Mouse (Mus musculus) heart, embryonic 16.5 days (tissue): Measurements from ENCODE around the gene Clcn1. TPM values are rescaled to one million over a fixed set of nuclear protein-coding genes. Genes with fewer than 3 reads are reported as not detected.
A peak's percentile ranks its signal among the peaks of the same experiment; 100 is the strongest.

ENCODE experiments used
- ATAC-seq: fragments of 200-750 bp; cut with Nextera tagmentation; replicated peaks from 2 replicates; pipeline ENCODE4 v1.8.0; 2017; ENCODE audit warnings: moderate number of reproducible peaks; ENCODE audit not compliant: insufficient read depth, low FRiP score; ENCODE audit errors: extremely low read depth
- H3K27ac ChIP-seq: fragments of 300-500 bp; sonication (generic); 2 replicates; pipeline ENCODE4 v1.5.1; 2014; ENCODE audit warnings: mild to moderate bottlenecking, low read length, control low read depth, moderate library complexity
- H3K27me3 ChIP-seq: fragments of 300-500 bp; sonication (generic); 2 replicates; pipeline ENCODE4 v1.6.1; 2014; ENCODE audit warnings: low read length, mixed read lengths; ENCODE audit not compliant: control insufficient read depth, insufficient read depth
- H3K36me3 ChIP-seq: fragments of 300-500 bp; sonication (generic); 2 replicates; pipeline ENCODE4 v1.6.1; 2014; ENCODE audit not compliant: control insufficient read depth, insufficient read depth
- H3K4me1 ChIP-seq: fragments of 300-500 bp; sonication (generic); 2 replicates; pipeline ENCODE4 v1.6.1; 2014; ENCODE audit warnings: low read length, mixed read lengths; ENCODE audit not compliant: control insufficient read depth, insufficient read depth
- H3K4me2 ChIP-seq: fragments of 300-500 bp; sonication (generic); 2 replicates; pipeline ENCODE4 v1.6.1; 2014; ENCODE audit warnings: low read depth, mild to moderate bottlenecking, control low read depth, low read length
- H3K4me3 ChIP-seq: fragments of 300-500 bp; sonication (generic); 2 replicates; pipeline ENCODE4 v1.5.1; 2014; ENCODE audit warnings: mild to moderate bottlenecking, control low read depth, low read length
- H3K9ac ChIP-seq: fragments of 300-500 bp; sonication (generic); 2 replicates; pipeline ENCODE4 v1.6.1; 2014; ENCODE audit warnings: low read length, control low read depth
- H3K9me3 ChIP-seq: fragments of 300-500 bp; sonication (generic); replicated peaks from 2 replicates; pipeline ENCODE4 v1.6.1; 2016; ENCODE audit warnings: low read length; ENCODE audit not compliant: control insufficient read depth
- WGBS: fragments of 180-500 bp; shearing (Covaris S2); extraction: QIAGEN DNeasy Blood & Tissue Kit; methylation state at CpG from one replicate; pipeline ENCODE4 v1.1.7; 2014; 5-methylcytosine and 5-hydroxymethylcytosine counted together
- polyA plus RNA-seq: library from polyadenylated mRNA; unstranded; fragments of >200 nt; fragmentation: Nextera tagmentation; extraction: Ambion mirVana; gene quantifications from 2 replicates; pipeline ENCODE4 v1.2.1, GENCODE M21; 2015

Gene Clcn1
- 0.34 and 0.45 TPM in 2 replicates for polyA plus RNA-seq

DNA sequence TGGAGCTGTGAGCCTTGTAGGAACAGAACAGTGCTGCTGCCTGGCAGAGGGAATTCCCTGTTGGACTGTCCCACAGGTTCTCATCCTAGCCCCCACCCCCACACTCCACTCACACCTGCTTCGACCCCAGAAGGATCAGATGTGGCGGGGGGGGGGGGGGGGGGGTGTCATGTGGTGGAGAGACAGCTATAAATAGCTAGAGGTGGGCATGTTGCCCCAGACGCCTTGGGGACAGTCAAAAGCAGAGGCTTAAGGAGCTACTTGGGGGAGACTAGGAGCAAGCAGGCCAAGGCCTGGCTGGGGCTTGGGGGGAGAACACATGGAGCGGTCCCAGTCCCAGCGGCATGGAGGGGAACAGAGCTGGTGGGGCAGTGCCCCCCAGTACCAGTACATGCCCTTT is at the start of gene Clcn1:
TSS of gene Clcn1 (plus strand) at position 238 of the 400 bp plus-strand sequence.
- 0 out of 2 replicates have a peak within 1 kb of the TSS, but pooled peaks have one; percentile 21 for H3K27ac ChIP-seq
- peak within 1 kb of the TSS; percentile 11; the same call in 1 of the 2 replicates for H3K9ac ChIP-seq
- H3K4me1 ChIP-seq: peaks cover 11% of the 10 kb centered on the region
- no peak for ATAC-seq
- 53% methylated on average over 4 of the region's 5 CpGs for WGBS
- H3K4me2 ChIP-seq: no peak within 1 kb of the TSS
- no peaks in the 10 kb centered on the region for H3K9me3 ChIP-seq
- no peak within 1 kb of the TSS for H3K4me3 ChIP-seq
- no peaks in the 10 kb centered on the region for H3K27me3 ChIP-seq
- peaks cover 13% of the 10 kb centered on the region for H3K36me3 ChIP-seq

DNA sequence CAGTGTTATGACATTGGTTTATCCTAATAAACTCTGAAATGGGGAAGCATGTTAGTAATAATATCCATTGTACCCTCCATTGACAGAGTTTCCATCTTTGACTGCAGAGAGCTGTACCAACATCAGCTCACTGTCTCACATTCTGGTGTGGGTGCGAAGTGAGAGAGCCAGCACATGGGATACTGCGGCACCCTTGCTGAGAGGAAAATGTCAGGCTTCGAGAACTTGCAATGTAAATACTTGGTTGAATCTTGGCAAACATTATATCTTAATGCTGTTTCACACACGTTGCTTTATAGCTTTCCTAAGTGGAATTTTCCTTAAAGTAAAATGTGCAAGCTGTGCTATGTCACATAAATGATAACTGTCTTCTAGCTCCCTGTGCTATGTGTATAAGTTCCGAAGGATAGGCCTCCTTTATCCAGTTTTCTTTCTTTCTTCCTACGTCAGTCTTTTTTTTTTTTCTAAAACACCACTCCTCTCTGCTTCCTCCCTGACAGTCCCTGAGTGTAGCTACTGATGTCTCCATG is 49.1 kb upstream of the Clcn1 start:
- no peak for ATAC-seq
- Histone ChIP-seq H3K4me2 (no peak overlapping the region), H3K27ac (no peak overlapping the region), H3K4me3 (no peak overlapping the region), H3K27me3 (no peaks in the 10 kb centered on the region), H3K9me3 (no peaks in the 10 kb centered on the region), H3K4me1 (no peaks in the 10 kb centered on the region), H3K36me3 (no peaks in the 10 kb centered on the region), H3K9ac (no peak overlapping the region)
- 58% methylated on average over 6 of the region's 6 CpGs for WGBS

DNA sequence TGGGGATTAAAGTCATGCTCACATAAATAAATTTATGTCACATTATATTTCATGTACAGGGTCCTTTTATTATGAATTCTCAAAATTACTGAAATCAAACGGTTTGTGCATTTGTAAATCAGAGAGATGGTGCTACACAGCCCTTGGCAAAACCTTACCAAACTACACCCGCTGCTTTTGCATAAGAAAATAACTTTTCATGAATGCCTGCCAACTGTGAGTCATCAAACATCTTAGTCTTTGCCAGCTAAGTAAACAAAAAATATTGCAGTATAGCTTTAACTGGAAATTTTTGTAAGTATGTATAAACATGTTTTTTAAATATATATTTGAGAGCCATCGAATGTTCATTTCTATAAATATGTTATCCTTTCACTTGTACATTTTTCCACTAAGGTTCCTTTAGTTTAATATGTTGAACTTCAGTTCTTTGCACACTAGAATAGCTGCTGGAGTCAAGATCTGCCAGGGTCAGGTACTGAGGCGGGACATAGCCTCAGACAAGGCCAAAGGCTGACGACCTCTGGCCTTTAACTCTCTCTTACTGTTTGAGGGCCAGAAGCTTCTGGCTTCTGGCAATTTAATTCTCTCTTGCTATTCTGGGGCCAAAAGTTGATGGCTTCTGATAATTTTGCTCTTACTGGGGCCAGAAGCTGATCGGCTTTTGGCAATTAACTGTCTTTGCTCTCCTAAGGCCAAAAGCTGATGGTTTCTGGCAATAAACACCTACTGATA is 45.0 kb upstream of the Clcn1 start:
- H3K27me3 ChIP-seq: no peaks in the 10 kb centered on the region
- no peak overlapping the region for H3K4me3 ChIP-seq
- 67% methylated on average over 6 of the region's 6 CpGs for WGBS
- 0 out of 2 replicates have a peak, but pooled peaks cover 7% of the 10 kb centered on the region for H3K4me1 ChIP-seq
- no peak overlapping the region for H3K27ac ChIP-seq
- no peaks in the 10 kb centered on the region for H3K36me3 ChIP-seq
- H3K4me2 ChIP-seq: no peak overlapping the region
- H3K9me3 ChIP-seq: no peaks in the 10 kb centered on the region
- ATAC-seq: no peak
- no peak overlapping the region for H3K9ac ChIP-seq

DNA sequence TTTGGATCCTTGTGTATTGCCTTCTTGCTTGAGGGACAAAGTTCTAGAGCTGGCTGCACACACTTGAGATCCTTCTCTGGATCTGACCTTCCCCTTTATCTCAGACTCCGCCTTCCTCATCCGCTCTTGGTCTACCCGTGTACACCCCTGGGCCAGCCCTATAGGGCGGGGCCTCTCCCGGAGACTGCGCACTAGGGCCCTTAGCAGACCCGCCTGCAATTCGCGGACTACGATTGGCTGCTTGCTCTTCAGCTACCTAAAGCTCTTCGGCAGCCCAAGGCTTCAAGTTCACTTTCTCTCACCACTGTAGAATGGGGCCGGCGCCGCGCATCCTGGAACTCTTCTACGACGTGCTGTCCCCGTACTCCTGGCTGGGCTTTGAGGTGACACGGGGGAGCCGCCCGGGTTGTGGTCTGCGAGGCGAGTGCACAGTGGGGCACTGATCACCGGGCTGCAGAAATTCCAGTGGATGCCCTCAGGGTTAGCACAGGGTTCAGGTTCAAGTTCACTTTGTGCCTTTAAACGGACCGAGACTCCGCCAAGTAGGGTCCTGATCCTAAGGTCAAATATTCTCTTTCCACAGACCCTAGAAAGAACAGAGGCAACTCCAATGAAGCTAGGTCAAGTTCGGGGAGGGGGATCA is 40.7 kb upstream of the Clcn1 start, which contains the start of gene Gstk1:
TSS of gene Gstk1 (plus strand) at position 225 of the 643 bp plus-strand sequence.
- H3K9ac ChIP-seq: peak within 1 kb of the TSS; percentile 80
- WGBS: 2% methylated on average over 28 of the region's 28 CpGs
- ATAC-seq: peak; percentile 99
- no peaks in the 10 kb centered on the region for H3K27me3 ChIP-seq
- H3K27ac ChIP-seq: no peak within 1 kb of the TSS
- H3K4me3 ChIP-seq: peak within 1 kb of the TSS; percentile 64
- no peaks in the 10 kb centered on the region for H3K36me3 ChIP-seq
- 0 out of 2 replicates have a peak, but pooled peaks cover 7% of the 10 kb centered on the region for H3K4me1 ChIP-seq
- H3K9me3 ChIP-seq: no peaks in the 10 kb centered on the region
- H3K4me2 ChIP-seq: peak within 1 kb of the TSS; percentile 94

DNA sequence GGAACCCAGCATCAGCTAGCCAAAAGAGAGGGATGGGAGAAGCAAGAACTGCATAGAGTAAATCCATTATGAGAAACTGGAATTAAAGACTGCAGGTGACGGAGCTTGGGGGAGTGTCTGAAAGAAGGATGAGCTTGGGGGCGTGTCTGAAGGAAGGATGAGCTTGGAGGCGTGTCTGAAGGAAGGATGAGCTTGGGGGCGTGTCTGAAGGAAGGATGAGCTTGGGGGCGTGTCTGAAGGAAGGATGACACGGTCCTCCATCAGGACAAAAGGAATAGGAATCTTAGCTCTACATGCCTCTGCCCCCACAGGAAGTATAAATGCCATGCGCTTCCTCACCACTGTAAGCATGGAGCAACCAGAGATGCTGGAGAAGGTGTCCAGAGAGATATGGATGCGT is 39.3 kb upstream of the Clcn1 start:
- 16% methylated on average over 8 of the region's 8 CpGs for WGBS
- Histone ChIP-seq H3K36me3 (no peaks in the 10 kb centered on the region), H3K4me1 (0 out of 2 replicates have a peak, but pooled peaks cover 7% of the 10 kb centered on the region), H3K9ac (no peak overlapping the region), H3K4me2 (no peak overlapping the region), H3K27me3 (no peaks in the 10 kb centered on the region), H3K9me3 (no peaks in the 10 kb centered on the region), H3K27ac (no peak overlapping the region), H3K4me3 (no peak overlapping the region)
- no peak for ATAC-seq

DNA sequence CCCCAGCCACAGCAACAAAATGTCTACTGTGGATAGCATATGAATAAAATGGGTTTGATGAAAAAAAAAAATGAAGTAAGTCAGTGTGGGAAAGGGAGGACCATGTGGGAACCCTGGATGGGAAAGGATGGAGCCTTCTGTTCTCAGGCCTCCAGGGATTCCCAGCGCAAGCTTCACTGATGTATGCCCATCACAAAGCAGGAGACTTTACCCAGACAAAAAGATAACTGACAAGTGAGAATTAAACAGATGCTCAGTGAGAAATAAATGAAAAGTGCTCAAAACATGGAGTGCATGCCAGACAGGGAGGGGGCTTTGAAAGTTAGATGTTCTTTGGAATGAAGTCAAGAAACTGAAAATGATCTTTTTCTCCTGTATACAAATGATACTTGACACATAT is 38.5 kb upstream of the Clcn1 start:
- Histone ChIP-seq H3K4me1 (0 out of 2 replicates have a peak, but pooled peaks cover 7% of the 10 kb centered on the region), H3K4me3 (no peak overlapping the region), H3K27ac (no peak overlapping the region), H3K4me2 (no peak overlapping the region), H3K36me3 (no peaks in the 10 kb centered on the region), H3K9me3 (no peaks in the 10 kb centered on the region), H3K27me3 (no peaks in the 10 kb centered on the region), H3K9ac (no peak overlapping the region)
- no peak for ATAC-seq
- WGBS: 81% methylated on average over 1 of the region's 1 CpGs

DNA sequence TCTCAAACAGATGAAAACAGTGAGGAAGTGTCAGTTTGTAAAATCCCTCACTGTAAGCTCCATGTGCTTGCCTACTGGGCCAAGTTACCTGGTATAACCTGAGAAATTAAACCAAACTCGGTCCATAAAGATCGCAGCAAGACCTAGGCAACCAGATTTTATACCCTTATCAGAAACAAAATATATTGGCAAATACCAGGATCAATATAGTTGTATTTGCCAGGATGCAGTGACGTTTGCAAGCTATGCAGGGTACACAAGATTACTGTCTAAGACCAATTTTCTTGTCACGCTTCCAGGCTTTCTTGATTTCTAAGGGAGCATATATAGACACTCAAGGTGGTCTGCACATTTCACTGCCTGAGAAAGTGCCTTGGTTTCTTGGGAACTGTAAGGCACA is 34.7 kb upstream of the Clcn1 start:
- H3K4me1 ChIP-seq: no peaks in the 10 kb centered on the region
- no peaks in the 10 kb centered on the region for H3K27me3 ChIP-seq
- H3K27ac ChIP-seq: no peak overlapping the region
- ATAC-seq: no peak
- H3K9me3 ChIP-seq: no peaks in the 10 kb centered on the region
- no peak overlapping the region for H3K4me2 ChIP-seq
- no peak overlapping the region for H3K9ac ChIP-seq
- no peak overlapping the region for H3K4me3 ChIP-seq
- WGBS: 83% methylated on average over 4 of the region's 4 CpGs
- no peaks in the 10 kb centered on the region for H3K36me3 ChIP-seq

DNA sequence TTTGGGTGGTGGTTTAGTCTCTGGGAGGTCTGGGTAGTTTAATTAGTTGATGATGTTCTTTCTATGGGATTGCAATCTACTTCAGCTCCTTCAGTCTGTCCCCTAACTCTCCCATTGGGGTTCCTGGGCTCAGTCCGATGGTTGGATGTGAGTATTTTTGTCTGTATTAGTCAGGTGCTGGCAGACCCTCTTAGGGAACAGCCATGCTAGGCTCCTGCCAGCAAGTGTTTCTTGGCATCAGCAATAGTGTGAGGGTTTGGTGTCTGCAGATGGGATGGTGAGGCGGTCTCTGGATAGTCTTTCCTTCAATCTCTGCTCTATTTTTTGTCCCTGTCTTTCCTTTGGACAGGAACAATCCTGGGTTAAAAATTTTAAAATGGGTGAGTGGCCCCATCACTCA is 33.4 kb upstream of the Clcn1 start:
- no peaks in the 10 kb centered on the region for H3K27me3 ChIP-seq
- H3K4me3 ChIP-seq: no peak overlapping the region
- H3K36me3 ChIP-seq: no peaks in the 10 kb centered on the region
- no peaks in the 10 kb centered on the region for H3K9me3 ChIP-seq
- no peaks in the 10 kb centered on the region for H3K4me1 ChIP-seq
- 64% methylated on average over 2 of the region's 2 CpGs for whole genome bisulfite sequencing
- no peak for ATAC-seq
- no peak overlapping the region for H3K27ac ChIP-seq
- no peak overlapping the region for H3K9ac ChIP-seq
- H3K4me2 ChIP-seq: no peak overlapping the region

DNA sequence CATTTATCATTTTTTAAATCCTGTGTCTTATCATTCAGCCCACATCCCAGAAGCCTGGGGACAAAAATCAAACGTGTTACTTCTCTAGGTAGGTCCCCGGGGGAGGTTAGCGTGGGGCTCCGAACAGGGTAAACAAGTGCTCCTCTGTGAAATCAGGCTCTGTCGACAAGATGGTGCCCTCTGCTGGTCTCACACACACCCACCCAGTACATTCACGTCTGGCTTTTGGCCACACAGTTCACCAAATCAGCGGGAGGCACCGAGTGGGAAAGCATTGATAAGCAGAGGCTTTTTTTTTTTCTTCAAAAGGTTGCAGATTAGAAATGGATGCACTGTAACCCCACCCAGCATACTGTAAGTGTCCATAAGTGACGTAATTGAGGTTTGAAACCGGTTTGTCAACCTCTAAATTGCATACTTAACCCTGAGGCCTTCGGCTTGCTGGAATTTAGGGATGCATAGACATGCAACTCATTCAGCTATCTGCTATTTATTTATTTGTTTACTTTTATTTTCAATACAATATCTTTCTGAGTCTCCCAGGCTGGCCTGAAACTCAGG is 29.1 kb upstream of the Clcn1 start:
- peak; percentile 79; the same call in 1 of the 2 replicates for ATAC-seq
- H3K4me2 ChIP-seq: no peak overlapping the region
- no peaks in the 10 kb centered on the region for H3K9me3 ChIP-seq
- H3K36me3 ChIP-seq: no peaks in the 10 kb centered on the region
- H3K4me1 ChIP-seq: no peaks in the 10 kb centered on the region
- 17% methylated on average over 11 of the region's 11 CpGs for WGBS
- H3K4me3 ChIP-seq: no peak overlapping the region
- no peak overlapping the region for H3K27ac ChIP-seq
- no peak overlapping the region for H3K9ac ChIP-seq
- H3K27me3 ChIP-seq: no peaks in the 10 kb centered on the region
